Mouse (Mus musculus) MN1 (cell line): ENCODE results near the gene Fam160b1.
A peak's percentile ranks its signal among the peaks of the same experiment; 100 is the strongest.

Experiments used
- DNase-seq: peaks from one replicate; pipeline ENCODE4 v3.0.0-alpha.2; 2016; ENCODE audit warnings: low spot score

Fam160b1 gene

DNA sequence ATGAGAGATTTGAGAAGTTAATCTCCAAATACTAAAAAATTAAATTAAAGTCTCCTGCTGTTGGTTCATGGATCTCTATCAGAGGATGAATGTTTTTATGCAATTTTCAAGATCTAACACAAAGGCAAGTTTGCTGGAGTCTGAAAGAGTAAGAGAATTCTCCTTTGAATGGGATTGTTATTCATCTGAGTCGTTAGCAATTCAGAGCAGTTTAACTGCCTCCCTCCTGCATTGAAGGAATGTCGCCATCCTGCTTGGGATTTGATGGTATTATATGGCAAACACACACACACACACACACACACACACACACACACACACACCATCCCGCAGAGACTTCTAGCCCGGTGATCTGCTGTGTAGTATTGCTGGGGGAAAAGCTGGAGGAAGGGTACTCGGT is 6.1 kb downstream of the Fam160b1 start:
- DNase-seq: no peak

DNA sequence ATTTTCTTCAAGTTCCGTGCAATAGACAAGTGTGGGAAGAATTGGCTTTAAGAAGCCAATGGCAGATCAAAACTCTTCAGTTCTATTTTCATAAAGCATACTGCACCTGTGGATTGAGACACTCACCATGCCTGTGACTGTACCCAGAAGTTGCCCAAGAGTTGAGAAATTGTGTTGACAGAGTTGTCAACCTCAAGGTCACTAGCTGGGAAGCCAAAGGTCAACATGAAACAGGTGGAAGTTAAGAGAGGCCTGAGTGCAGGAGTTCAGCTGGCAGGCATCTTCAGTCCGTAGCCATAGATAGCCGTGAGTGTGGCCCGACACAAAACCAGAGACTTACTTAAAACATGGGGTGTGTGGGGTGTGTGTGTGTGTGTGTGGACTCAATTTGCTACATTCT is 6.7 kb downstream of the Fam160b1 start:
- DNase-seq: no peak

DNA sequence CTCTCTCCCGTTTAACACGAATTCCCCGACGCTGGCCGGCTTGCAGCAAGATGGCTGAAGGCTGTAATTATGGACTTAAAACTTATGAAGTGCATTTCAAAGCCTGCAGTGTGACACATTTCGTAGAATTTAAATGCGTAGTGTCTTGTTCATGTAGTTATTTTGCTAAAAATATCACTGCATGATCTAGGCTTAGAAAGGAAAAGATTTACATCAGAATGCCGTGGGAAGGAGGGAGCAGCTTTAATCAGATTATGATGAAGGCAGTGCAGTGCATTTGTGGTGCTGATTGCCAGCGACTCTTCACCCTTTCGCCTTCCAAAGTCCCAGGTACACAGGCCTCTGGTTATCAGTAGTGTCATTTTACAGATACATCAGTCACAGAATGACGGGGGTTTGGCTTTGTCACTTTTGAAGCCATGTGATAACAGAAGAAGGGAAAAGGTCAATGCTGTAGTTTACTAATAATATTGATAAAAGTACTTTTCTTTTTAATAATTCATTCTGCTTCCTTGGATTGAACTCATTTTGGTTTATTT is 7.4 kb downstream of the Fam160b1 start:
- no peak for DNase-seq

DNA sequence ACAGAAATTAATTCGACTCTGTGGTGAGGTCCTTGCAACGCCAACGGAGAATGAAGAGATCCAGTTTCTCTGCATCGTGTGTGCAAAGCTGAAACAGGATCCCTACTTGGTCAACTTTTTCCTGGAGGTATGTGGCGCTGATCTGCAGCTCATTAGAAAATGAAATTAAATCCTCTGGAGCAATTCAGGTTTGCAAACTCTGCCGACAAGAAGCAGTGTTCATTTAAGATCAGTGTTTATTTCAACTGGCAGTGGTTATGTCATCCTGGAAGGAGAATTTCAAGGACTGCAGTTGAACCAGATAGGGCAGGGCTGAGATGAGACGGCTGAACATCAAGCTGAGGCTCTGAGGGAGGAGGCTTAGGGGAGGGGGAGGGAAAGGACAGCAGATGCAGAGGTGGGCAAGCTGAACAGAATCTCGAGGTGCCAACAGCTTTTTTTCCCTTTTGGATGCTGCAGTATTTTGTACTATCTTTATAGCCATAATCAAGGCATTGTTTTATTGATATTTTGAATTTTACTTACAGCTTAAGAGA is 12.9 kb downstream of the Fam160b1 start:
- DNase-seq: no peak

DNA sequence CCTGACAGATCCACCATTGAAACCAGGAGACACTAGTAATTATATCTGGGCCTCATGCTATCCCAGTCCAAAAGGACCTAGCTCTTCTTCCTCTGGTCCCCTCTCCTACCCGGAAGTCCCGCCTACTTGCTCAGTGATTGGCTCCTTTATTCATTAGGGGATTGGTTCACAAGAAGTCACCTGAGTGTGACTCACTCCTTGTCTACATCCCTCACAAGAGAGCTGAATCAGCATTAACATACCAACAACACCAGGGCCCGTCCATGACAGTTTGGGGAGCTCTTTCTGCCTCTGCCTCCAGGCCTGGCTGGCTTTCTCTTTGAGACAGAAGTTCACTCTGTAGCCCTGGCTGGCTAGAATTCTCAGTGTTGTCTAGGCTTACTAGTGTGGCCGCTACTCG is 14.7 kb downstream of the Fam160b1 start:
- no peak for DNase-seq

DNA sequence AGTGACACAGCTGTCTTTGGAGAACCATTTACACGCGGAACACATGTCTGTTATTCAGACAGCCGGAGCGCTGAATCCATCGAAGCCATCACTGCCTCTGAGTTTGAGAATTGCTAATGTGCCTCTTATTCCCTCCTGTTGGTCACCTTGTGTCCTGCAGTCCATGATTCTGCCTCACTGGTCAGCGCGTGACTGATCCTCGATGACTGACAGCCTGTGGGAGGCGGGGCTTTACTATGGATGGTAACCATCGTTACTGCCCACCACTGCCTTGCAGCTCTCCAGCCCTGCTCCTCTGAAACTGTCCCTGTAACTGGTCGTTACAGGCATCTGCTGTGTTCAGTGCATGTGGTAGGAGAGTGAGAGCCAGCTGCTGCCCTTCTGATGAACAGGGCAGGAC is 15.3 kb downstream of the Fam160b1 start:
- no peak for DNase-seq

DNA sequence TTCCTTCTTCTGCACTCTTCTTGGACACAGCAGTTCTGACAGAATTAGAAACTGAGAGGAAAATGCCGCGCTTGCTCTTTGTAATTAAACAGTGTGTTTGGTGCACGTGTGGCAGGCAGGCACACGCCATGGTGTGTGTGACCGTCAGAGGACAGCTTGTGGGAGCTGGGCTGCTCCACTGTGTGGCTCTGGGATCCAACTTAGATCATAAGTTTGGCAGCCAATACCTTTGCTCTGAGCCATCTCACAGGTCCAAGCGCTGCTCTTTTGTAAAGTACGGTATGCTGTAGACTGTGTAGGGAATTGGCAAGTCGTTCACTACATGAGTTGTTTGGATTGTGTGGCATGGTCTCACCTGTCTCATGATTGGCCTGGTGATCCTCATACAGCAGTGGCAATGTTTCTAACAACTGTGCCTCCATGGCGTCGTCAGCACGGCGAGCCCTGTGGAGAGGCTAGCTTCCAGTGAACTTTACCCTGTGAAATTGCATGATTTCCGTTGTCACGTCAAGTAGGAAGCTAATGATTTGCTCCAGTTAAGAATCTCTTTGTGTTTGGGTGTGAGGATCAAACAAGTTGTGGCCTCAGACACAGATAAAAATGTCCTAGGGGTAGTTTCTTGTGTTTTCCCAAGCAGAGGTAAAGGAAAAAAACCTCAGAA is 16.7 kb downstream of the Fam160b1 start:
- DNase-seq: no peak

DNA sequence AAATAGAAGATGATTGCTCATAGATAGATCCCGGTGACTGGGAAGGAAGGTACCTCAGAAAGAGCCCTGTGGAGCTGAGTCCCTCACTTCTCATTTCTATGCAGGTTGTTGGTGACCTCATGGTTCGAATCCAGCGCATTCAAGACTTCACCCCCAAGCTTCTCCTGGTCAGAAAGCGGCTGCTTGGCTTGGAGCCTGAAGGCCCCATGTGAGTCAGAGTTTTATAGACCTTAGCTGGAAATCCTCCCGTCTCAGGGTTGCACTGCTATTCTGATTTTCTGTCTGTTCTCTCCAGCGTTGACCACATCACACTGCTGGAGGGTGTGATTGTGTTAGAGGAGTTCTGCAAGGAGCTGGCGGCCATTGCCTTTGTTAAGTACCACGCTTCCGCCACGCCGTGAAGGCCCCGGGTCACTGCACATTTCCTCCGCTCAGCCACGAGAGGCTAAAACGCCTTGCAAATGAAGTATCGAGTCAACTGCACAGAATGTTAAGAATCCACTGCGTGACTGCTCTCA is 25.8 kb downstream of the Fam160b1 start:
- no peak for DNase-seq

DNA sequence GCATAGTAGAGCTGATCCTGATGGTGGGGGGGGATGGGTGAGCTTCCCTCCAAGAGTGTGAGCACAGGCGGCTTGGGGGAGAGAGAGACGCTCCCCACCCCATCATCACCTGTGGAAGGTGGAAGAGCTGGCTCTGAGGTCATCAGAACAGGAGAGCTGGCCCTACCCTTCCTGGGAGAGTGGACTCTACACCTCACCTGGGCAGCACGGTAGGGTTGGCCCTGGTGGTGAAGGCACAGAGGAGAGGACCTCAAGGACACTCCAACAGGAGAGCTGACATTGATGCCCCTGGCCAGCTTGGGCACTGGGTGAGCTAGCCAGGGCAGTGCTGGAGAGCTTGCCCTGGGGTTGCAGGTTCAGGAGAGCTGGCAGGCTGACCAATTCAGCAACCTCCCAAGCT is 31.1 kb downstream of the Fam160b1 start:
- DNase-seq: no peak

DNA sequence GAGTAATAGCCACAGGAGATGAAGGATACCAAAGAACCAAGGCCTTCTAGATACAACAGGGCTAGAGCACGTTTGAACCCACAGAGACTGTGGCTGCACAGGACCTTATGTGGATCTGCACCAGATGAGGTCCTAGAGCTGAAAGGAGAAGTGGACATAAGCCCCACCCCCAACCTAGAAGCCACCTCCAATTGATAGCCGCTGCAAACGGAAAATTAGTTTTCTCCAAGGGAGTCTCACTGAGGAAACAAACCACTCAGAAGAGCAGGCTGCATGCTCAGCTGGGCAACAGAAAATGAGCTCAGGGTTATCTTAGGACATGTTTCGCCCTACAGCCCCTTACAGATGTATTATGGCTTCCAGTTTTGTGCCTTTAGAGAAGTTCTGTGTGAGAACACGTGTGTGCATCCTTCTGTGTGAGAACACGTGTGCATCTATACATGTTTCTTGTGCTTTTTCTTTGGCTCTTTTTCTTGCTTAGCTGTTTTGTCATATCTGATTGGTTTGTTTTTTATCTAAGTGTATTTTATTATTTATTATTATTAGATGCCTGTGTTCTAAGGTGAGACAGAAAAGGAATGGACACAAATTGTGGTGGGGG is 33.0 kb downstream of the Fam160b1 start:
- no peak for DNase-seq

DNA sequence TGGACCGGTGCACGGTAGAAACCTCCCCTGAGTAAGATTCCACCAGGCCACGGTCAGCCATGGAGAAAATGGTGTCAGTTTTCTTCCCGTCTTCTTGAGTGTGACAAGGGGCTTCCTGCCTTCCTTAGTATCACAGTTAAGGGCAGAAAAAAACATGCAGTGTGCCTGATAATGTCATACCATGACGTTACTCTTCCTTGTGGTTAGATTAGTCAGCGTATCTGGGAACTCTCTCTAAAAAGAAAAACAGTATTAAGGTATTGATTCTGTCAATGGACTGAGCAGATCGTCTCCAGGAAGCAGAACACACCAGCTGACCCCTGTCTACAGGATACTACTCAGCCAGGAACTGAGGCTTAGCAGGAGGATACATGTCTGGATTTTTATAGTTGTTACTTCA is 36.1 kb downstream of the Fam160b1 start:
- no peak for DNase-seq

DNA sequence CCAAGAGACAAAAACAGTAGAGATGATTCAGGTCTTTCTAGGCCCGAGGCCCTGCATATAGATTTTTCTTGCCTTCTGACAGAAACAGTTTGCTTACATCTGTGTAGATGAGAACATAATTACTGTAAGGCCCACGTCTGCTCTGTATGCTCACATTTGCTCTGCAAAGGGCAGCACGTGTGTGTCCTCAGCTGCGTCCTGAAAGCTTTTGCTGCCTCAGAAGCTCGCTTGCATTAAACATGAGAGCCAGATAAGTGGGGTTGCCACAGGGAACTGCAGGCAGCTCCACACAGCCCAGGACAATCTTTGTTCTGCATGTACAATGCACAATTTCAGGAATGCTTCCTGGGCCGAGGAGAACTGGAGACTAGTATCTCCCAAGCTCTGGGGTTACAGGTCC is 41.9 kb downstream of the Fam160b1 start:
- DNase-seq: no peak

DNA sequence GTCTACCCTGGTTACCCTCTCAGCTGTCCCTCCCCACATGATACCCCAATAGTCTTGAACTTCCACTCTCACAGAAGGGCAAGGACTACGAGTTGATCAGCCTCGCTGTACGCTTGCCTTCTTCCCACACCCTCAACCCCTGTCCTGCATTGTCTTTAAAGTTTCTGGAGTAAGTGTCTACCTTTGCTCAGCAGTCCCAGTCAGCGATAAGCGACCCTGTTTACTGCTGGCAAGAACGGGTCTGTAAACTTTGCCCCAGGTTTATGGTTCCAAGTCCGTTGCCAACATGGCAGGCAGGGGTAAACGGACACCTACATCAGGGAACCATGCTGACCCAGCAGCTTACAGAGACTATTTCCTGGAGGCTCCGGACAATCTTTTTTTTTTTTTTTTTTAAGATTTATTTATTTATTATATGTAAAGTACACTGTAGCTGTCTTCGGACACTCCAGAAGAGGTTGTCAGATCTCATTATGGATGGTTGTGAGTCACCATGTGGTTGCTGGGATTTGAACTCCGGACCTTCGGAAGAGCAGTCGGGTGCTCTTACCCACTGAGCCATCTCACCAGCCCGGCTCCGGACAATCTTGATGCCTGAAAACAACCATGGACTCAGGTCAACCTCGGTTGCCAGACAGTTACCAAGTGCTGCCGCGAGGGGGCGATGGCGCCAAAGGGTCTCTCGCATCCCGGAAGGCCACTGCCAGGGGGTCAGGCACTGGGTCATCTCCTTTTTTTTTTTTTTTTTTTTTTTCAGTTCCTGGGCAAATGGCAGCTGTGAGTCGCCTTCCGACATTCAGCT is 43.4 kb downstream of the Fam160b1 start:
- DNase-seq: peak; percentile 96

DNA sequence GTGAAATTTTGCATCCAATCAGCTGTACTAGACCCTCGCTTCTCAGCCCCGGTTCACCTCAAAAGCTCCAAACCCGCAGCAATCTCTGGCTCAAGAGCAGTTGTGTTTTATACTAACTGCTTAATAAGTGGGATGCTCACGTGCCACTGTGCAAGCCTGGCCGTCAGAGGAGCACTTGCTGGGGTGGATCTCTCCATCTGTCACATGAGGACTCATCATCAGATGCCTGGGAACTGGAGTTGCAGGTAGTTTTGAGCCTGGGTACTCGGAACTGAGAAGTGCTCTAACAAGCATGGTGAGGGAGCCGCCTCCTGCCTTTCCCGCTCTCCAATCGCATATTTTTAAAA is 44.0 kb downstream of the Fam160b1 start:
- DNase-seq: peak; percentile 76

DNA sequence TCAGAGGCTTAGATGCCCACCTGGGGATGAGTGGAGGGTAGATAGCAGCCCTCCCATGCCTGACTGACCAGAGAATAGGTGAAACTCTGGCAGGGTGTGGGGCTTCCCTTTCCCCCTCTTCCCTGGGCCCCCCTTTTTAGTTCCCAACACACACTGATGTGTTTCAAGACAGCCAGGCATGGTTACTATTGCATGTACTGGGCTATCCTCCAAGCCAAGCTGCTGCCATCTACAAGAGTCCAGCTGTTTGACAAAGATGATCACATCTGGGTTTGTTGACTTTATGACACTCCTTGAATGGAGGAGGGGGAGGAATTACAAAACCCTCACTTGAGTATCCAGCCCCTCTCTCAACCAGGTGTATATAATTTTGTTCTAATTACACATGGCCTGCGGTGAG is 47.5 kb downstream of the Fam160b1 start:
- DNase-seq: no peak

DNA sequence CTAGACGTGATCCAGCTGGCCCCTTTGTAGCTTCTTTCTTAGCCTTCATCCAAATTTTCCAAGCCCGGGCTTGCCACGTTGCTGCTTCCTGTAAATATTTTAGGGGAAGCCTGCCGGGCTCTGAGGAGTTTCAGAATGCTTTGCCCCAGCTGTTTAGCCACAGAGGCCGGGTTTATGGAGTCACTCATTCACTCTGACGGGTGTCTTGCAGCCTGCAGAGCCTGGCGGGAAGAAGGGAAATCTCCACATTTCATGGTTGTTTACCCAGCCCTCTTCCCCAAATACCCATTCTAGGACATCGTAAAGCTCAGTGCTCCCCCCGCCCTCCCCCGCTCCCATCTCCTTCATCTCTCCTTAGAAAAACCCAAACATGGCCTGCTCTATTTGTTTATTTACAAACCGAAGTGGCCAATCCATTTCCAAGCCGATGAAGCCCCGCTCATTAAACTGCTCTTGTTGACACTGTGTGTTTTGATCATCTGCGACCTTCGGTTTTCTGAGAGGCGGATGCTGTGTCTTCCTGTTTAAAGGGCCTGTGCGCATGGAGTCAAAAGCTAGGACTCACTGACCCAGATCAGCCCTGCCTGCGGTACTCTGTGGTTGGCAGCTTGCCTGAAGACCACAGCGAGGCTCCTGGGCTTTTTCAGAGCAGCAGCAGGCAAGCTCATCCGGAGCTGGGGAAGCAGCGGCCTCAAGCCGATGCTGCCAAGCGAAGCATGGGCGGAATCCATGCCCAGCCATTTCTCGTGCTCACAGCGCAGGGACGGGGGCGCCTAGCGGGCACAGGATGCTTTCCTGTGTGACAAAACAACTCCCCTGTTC is 51.1 kb downstream of the Fam160b1 start:
- peak; percentile 87 for DNase-seq

DNA sequence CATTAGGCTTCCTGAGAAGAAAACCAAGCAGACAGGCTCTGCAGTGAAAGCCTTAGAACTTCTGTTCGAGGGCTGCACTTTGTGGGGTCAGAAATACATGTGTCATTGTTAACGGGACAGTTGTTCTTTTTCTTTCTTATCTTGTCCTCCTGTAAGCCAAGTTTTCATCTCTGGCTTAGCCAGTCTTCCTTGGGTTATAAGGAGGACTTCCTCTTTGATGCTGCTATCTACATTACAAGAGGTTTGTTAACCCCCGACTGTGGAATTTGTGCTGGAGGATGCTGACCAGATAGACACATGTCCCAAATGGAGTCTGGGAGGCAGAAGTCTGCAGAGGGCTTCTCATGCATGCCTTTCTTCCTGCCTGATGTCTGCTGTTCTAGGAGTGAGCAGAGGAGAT is 52.7 kb downstream of the Fam160b1 start:
- DNase-seq: no peak

DNA sequence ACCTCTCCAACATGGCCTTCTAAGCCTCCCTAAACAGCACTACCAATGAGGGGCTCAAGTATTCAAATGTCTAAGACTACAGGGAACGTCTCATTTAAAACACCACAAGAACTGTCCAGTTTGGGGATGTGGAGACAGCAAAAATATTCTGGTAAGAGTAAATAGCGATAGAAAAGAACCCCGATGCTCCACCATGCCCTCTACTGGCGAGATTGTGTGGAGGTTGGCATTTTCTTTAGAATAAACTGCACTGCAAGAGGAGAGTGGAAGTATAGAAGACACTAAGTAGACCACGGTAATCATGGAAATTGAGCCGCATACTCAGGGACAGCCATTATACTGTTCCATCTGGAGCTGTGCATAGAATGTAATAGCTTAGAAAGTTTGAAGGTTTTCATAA is 53.4 kb downstream of the Fam160b1 start:
- DNase-seq: no peak

DNA sequence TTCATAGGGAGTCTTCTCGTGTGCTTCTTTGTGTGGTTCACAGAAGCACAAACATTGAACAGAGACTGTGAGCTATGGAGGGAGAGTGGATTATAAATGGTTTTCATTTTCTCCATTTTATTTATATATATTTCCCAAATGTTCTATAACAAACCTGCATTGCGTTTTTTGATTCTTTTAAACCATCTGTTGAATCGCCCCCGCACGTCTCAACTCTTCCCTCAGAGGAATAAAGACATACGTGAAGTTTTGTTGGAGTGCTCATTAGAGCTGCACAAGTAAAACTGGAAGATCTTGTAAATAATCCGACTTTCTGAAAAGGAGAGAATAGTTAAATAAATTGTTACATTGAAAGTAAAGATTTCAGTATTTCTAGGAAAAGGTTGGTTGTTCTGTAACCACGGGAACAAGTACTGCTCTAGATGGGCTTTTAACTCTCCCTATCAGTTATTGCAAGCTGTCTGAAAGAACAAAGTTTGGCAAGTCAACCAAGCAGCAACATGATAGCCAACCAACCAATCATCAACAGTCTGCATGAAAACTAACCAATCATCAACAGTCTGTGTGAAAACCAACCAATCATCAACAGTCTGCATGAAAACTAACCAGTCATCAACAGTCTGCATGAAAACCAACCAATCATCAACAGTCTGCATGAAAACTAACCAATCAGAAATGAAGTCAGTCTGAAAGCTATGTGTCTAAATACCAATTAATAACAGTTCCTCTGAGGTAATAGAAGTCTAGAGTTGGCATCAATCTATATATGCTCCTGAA is 54.7 kb downstream of the Fam160b1 start:
- no peak for DNase-seq

DNA sequence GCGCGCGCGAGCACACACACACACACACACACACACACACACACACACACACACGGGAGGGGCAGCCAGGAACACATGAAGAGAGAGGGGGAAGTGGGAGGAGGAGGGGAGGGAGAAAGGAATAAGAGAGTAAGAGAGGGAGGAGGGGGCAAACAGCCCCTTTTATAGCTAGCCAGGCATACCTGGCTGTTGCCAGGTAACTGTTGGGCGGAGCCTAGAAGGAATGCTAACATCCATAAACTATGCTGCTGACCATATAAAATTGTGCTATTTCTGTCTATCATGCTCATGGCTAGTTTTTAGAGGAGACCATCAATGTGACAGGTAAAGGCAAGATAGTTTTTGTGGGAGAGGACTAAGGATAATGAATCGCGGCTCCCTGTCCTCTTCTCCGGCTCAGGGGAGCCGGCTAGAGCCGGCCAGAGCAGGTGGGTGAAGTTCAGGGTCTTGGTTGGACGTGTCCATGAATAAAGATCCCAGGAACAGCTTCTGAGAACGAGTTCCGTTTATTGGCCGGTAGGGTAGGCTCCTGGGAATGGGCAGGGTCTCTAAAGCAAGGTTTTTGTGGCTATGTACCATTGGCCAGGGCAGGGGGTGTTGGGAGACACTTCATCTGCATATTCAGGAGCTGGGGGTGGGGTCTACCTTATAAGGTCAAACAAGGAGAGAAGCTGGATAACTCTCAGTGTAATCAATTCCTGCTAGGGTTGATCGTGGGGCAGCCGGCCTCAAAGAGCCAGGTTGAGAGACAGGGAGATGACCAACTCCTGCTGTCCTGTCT is 57.5 kb downstream of the Fam160b1 start:
- no peak for DNase-seq
